Mouse (Mus musculus): ENCODE data around the gene Trpc7.

Trpc7 gene

DNA sequence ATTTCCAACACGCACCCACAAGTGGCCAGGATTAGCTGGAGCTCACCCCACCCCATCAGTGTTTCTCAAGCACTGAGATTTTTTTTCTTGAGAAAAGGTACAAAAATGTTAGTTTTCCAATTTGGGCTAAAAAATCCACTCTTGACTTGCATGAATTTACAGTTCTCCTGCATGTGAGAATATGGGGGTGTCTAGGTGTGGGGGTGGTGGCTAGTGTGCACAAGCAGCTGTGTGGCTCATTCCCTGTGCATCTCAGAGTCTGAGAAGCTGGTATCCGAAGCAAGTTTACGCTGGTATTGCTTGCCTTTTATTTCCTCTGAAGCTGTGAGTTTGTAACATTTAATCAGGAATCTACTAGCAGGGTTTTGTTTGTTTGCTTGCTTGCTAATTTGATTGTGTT is 105.1 kb downstream of the Trpc7 start:
- in situ Hi-C loops (cut with MboI), result no loop called here

- in situ Hi-C loops (cut with MboI), result no loop called here
These were observed 113.2 kb downstream of the Trpc7 start for GRCm38 (mm10) chr13:56782621-56783020.

- in situ Hi-C loops (cut with MboI), result no loop called here
These were observed 114.1 kb downstream of the Trpc7 start for GRCm38 (mm10) chr13:56781697-56782096.

DNA sequence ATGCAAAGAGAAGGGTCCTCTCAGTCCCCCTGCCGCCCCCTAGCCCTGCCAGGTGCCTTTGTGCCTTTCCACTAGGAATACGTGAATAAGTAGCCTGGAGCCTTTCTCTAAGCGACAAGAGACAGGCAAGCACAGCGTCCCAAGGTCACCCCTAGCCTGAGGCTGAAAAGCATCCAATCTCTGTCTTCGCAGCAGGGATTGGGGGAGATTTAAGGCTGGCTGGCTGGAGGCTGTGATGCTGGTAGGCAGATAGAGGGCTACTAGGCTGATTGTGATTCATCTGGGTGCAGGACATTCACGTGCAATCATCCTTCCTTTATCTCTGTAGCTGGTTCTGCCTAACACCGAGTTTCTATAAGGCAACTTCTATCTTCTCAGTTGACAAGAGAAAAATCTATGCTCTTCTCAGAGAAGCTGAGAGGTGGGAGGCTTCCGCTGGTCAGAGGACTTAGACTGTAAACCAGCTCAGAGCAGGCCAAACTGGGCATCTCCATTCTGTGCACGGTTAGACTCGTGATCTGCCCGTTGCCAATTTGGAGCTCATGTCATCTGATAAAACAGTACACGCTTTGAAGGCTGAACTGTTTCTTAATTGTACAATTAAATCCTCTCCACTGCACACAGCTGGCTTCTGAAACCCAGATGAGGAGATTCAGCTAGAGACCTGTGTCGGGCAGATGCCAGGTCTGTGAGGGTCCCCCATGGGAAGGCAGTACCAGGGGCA is 114.9 kb downstream of the Trpc7 start:
- in situ Hi-C loops (cut with MboI), result no loop called here

- in situ Hi-C loops (cut with MboI), result no loop called here
These were observed 121.5 kb downstream of the Trpc7 start for GRCm38 (mm10) chr13:56774304-56774703.

DNA sequence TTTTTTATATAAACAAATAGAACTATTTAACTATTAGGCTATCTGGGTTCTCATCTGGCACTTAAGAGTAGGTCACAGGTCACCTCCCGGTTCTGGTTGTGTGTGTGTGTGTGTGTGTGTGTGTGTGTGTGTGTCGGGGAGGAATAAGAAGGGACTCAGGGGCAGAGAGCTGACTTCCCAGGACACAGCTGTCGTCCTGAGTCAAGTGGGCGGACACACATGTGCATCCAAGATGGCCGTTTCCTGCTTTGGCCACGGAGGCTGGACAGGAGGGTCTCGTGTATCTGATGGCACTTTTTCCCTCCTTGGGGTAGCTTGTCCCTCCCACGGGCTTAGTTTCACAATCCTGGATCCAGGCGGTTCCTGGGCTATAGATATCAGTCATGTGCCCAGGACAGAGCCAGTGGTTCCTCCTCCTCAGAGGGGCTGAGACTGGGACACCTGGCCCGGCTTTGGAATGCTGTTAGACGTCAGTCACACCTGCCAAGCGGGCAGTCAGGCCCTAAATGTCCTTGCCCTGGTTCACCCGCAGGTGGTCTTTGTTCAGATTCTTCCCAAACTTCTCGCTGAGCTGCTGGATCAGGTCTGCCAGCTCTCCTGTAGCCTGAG is 122.4 kb downstream of the Trpc7 start:
- in situ Hi-C loops (cut with MboI), result no loop called here

- in situ Hi-C loops (cut with MboI), result no loop called here
These were observed 123.2 kb downstream of the Trpc7 start for GRCm38 (mm10) chr13:56772592-56772991.

DNA sequence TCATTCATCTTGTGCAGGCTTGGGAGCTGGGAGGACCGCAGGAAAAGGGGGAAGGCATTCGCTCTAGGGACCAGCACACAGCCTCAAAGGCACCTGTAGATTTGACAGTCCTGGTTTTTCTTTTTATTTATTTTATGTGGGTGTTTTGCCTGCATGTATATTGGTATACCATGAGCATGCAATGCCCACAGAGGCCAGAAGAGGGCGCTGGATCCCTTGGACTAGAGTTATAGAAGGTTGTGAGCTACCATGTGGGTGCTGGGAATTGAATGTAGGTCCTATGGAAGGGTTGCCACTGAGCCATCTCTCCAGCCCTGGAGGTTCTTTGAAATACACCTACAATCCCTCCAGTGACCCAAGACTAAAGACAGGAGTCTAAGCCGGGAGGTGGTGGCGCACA is 125.0 kb downstream of the Trpc7 start:
- in situ Hi-C loops (cut with MboI), result no loop called here

- in situ Hi-C loops (cut with MboI), result no loop called here
These were observed 125.6 kb downstream of the Trpc7 start for GRCm38 (mm10) chr13:56770136-56770578.

DNA sequence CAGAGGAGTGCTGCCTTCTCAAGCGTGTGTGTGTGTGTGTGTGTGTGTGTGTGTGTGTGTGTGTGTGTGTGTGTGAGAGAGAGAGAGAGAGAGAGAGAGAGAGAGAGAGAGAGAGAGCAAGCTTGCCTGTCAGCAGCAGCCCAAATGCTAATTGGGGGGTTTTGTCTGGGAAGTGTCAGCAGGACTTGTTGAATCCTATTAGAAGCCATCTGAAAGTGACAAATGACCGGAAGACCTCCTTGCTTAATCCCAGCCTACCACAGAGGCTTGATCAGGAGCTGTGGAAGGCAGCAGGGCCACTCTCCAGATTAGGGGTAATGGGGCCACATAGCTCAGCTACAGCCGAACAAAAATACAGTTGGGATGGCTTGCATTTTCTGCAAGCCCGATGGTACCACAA is 126.4 kb downstream of the Trpc7 start:
- in situ Hi-C loops (cut with MboI), result no loop called here

- in situ Hi-C loops (cut with MboI), result no loop called here
These were observed 129.6 kb downstream of the Trpc7 start for GRCm38 (mm10) chr13:56766211-56766610.

- in situ Hi-C loops (cut with MboI), result no loop called here
These were observed 130.3 kb downstream of the Trpc7 start for GRCm38 (mm10) chr13:56765284-56766032.

- in situ Hi-C loops (cut with MboI), result no loop called here
These were observed 133.2 kb downstream of the Trpc7 start for GRCm38 (mm10) chr13:56762446-56763229.

GRCm38 (mm10) chr13:56758492-56758891 is 137.3 kb downstream of the Trpc7 start:
- in situ Hi-C loops (cut with MboI), result no loop called here

GRCm38 (mm10) chr13:56757201-56757600 is 138.6 kb downstream of the Trpc7 start:
- in situ Hi-C loops (cut with MboI), result no loop called here

DNA sequence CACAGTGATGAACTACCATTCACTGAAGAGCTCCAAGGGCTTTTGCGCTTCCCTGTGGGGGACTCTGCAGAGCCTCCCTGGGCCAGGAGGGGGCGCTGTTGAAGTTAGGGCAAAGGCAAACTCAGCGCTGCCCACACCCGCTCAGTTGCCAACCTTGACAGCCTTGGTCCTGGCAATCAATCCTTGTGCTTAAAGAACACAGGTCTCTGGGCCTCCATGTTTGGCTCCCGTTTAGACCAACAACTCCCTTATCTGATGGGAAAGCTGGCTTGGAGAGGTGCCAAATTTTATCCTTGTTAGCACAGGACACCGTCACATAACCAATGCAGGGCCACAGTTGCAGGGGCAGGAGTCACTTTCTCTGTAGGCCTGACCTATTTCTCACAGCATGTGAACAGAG is 139.9 kb downstream of the Trpc7 start:
- in situ Hi-C loops (cut with MboI), result no loop called here

DNA sequence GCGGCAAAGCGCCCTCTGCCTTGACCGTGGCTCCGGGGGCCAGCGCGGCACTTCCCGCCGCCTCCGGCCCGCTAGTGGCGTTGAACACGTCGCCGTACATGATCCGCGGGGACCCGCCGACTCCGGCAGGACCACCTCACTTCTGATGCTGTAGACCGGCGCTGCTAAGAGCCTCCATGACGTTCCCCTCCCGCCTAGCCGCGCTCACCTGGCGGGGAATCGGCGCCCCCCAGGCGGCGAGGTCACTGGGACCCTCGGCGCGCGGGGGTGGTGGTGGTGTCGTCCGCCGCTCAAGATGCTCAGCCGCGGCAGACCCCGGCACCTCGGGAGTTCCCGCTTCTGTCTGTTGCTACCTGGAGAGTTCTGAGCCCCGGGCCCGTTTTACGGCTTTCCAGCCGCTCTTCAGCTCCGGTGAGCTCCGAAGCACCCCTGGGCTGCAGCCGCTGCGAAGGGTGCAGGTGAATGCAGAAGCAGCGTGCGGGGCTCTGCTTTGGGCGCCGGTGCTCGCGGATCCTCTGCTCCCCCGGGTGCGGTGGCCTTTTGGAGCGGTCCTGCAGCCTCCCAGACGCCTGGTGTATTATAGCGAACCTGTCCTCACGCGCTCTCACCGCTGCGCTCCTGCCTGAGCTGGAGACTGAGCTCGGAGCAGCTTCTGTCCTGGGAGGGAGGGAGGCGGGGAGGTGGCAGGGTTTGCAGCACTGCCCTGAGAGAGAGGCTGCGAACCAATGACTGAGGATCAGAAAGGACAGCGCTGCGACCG is 142.4 kb downstream of the Trpc7 start, which contains the start of gene Gm45623:
Gene Gm45623, minus strand, starts transcription at position 636 of the 760 bp plus-strand sequence.
- in situ Hi-C loops (cut with MboI), result no loop called here

DNA sequence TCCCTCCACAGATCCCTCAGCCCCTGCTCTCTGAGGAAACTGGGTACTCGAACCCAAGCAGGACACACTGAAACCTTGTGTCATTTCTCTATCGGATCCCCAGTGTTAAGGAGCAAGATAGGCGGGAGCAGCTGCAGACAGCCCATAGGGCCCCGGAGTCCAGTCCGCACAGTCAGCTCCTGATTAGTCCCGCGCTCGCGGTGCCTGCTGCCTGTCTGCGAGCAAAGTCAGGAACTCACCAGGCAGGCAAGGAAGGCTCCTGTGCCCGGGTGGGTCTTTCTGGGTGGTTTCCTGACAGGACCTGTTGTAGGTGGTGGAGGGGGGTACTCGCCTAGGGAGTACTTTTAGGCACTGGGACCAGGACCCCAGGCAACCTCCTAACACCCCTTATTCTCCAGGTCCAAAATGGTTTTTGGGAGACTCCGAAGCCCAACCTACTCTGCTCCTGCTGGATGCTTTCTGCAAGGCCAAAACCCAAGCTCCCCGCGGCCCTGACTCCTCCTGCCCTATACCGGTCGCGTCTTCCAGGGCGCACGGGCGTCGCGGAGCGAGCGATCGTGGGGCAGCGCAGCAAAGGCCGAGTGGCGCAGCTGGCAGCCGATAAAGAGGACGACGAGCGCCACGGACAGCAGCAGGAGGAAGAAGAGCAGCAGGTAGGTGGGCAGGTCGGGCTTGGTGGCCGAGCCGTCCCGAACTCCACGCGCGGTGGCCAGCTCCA is 143.2 kb downstream of the Trpc7 start:
- in situ Hi-C loops (cut with MboI), result no loop called here

GRCm38 (mm10) chr13:56751774-56752173 is 144.0 kb downstream of the Trpc7 start:
- in situ Hi-C loops (cut with MboI), result no loop called here

GRCm38 (mm10) chr13:56749377-56749776 is 146.4 kb downstream of the Trpc7 start:
- in situ Hi-C loops (cut with MboI), result no loop called here

GRCm38 (mm10) chr13:56747554-56747953 is 148.2 kb downstream of the Trpc7 start:
- in situ Hi-C loops (cut with MboI), result no loop called here
